Mouse (Mus musculus): ENCODE data around the gene Zkscan5.

- TF ChIP-seq CTCF (IDR thresholded peaks at IDR 0.05; ENCODE audit: insufficient read depth, low read depth, low read length): no peak
- no peak for TF ChIP-seq POLR2A (IDR thresholded peaks at IDR 0.05; ENCODE audit: insufficient read depth, low read depth, low read length)
Observed at GRCm38 (mm10) chr5:145213505-145213904, 9.1 kb downstream of the Zkscan5 start.

Data from olfactory bulb, adult 2 months (tissue).